ENCODE assay signal across 8 mouse cellular contexts in the genomic region with DNA sequence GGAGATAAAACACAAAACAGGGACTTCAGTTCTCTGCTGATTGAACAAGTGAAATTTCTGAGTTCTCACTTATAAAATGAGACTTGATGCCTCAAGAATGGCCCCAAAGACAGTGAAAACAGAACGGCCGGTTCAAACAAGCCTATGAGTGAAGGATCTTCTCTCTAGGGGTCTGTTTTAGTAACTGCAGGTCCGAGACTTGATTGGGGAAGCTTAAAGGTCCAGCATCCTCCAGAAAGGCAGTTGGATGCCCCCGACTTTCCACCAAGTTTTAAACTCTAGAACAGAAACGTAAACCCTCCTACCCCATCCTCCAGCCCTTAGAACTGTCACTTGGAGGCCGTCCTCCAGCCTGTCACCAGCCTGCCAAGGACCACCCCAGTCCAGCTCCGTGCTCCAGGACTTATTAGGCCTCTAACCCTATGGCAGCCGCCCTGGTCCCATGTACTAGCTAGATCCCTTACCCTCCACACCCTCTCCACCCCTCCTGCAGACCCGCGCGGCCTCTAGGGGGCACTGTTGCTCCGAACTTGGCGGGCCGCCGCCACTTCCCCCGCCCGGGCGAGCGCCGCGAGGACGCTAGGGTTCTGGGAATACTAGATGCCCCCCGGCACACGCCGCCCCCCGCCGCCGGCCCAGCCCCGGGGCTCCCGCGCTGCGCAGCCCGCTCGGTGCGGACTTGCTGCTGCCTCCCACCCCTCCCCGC. TPM values are rescaled to one million over a fixed set of nuclear protein-coding genes. Genes with fewer than 3 reads are reported as not detected.
DNase-seq lines count a peak whose midpoint lies in the region; ATAC-seq lines count a peak whose summit lies in the region.

No protein-coding gene starts in this region.

- intact Hi-C loops in heart, postnatal 14 days (cut with DNase I) = loop anchor here (1.0 to 10.0 kb wide), 4 partner anchors 150 to 326 kb away; partner anchors contain the start of gene Lexm

- peak; percentile 88 for DNase-seq in ES-CJ7 (ENCODE audit: low read depth, low spot score)
- peak; percentile 92 for DNase-seq in forebrain, embryonic 14.5 days (ENCODE audit: low spot score)
- DNase-seq in heart, postnatal 14 days = peak; percentile 99 to 100
- DNase-seq in layer of hippocampus, adult 18-20 months (ENCODE audit: low spot score in 2 of 2) = peak; percentile 94 to 95
- DNase-seq in lung, adult 18-20 months = peak; percentile 95
- DNase-seq in testis, postnatal 10 days (ENCODE audit: low spot score) = peak; percentile 100

- peak overlapping the region; percentile 97 for H3K27ac ChIP-seq in forebrain, embryonic 14.5 days (ENCODE audit: low read depth, low read length)
- peak overlapping the region; percentile 98 for H3K27ac ChIP-seq in neural tube, embryonic 14.5 days (ENCODE audit: low read depth, low read length)

- peak overlapping the region; percentile 100 for H3K4me2 ChIP-seq in forebrain, embryonic 14.5 days (ENCODE audit: low read length)
- peak overlapping the region; percentile 99 for H3K4me2 ChIP-seq in neural tube, embryonic 14.5 days (ENCODE audit: low read depth, low read length)

- no peaks in the 10 kb centered on the region; the same call in 1 of the 2 replicates for H3K27me3 ChIP-seq in forebrain, embryonic 14.5 days (replicated peaks; ENCODE audit: control insufficient read depth, insufficient read depth, low read length)
- H3K27me3 ChIP-seq in neural tube, embryonic 14.5 days (ENCODE audit: control insufficient read depth, insufficient read depth, low read length) = no peaks in the 10 kb centered on the region

- no peaks in the 10 kb centered on the region for H3K9me3 ChIP-seq in forebrain, embryonic 14.5 days (replicated peaks; ENCODE audit: control insufficient read depth, low read length)
- no peaks in the 10 kb centered on the region for H3K9me3 ChIP-seq in neural tube, embryonic 14.5 days (ENCODE audit: control insufficient read depth, low read length)

- peak overlapping the region; percentile 49 for H3K4me3 ChIP-seq in forebrain, embryonic 14.5 days (ENCODE audit: low read depth, low read length)
- peak overlapping the region; percentile 54 for H3K4me3 ChIP-seq in neural tube, embryonic 14.5 days (ENCODE audit: low read depth, low read length)

- ATAC-seq in cerebellum, adult (ENCODE audit: insufficient number of reproducible peaks, low FRiP score, low TSS enrichment) = peak; percentile 75
- peak; percentile 86 for ATAC-seq in forebrain, embryonic 14.5 days
- peak; percentile 86 for ATAC-seq in neural tube, embryonic 14.5 days (ENCODE audit: low read depth)

- peaks cover 34% of the 10 kb centered on the region for H3K4me1 ChIP-seq in forebrain, embryonic 14.5 days (ENCODE audit: control insufficient read depth, insufficient read depth, low read length)
- H3K4me1 ChIP-seq in neural tube, embryonic 14.5 days (ENCODE audit: control insufficient read depth, insufficient read depth, low read length) = peaks cover 29% of the 10 kb centered on the region

- H3K36me3 ChIP-seq in forebrain, embryonic 14.5 days (ENCODE audit: control insufficient read depth, insufficient read depth, low read length) = no peaks in the 10 kb centered on the region
- no peaks in the 10 kb centered on the region for H3K36me3 ChIP-seq in neural tube, embryonic 14.5 days (ENCODE audit: control insufficient read depth, insufficient read depth, low read length)

- WGBS in forebrain, embryonic 14.5 days = 1% methylated on average over 36 of the region's 36 CpGs
- 2% methylated on average over 36 of the region's 36 CpGs for WGBS in neural tube, embryonic 14.5 days

- peak overlapping the region; percentile 88 for H3K9ac ChIP-seq in forebrain, embryonic 14.5 days (ENCODE audit: low read length)
- peak overlapping the region; percentile 93 for H3K9ac ChIP-seq in neural tube, embryonic 14.5 days (replicated peaks; ENCODE audit: low read depth, low read length)

RNA-seq across cellular contexts. Expression of gene Acot11, which starts 33.9 kb away (rescaled TPM):
- polyA plus RNA-seq in forebrain, embryonic 14.5 days (2014; fragmentation: Nextera tagmentation; extraction: Ambion mirVana) = 0.77 and 1.3 TPM in 2 replicates
- 10 to 100 TPM; 27.8 to 30.3 TPM for total RNA-seq in heart, postnatal 14 days (2021)
- total RNA-seq in layer of hippocampus, adult 18-20 months (2021) = 10 to 100 TPM; 46.7 to 52.6 TPM
- 1.4 and 1.9 TPM in 2 replicates for polyA plus RNA-seq in neural tube, embryonic 14.5 days (2014; fragmentation: Nextera tagmentation; extraction: Ambion mirVana)

Comparison
In these comparisons a context has a peak if more than half of its experiments do, and no peak if none do; other contexts are left out.
1. Peak in every context shown above with its lines: DNase-seq, ATAC-seq, H3K4me3 ChIP-seq and H3K27ac ChIP-seq.